Mouse (Mus musculus): Measurements from ENCODE around the gene Haus6. TPM values are rescaled to one million over a fixed set of nuclear protein-coding genes. Genes with fewer than 3 reads are reported as not detected.

Haus6 gene
- total and polyA plus RNA-seq, 3 experiments: 4.6 to 9.3 (median 7.0) TPM

GRCm38 (mm10) chr4:86575283-86575983 is 36.4 kb downstream of the Haus6 start, which contains the start of gene Rraga:
Rraga (plus strand) TSS chr4:86575668.
- DNase-seq: peak; percentile 96

- DNase-seq: no peak
Observed at GRCm38 (mm10) chr4:86574939-86575282, 36.9 kb downstream of the Haus6 start.

- no peak for DNase-seq
Observed at GRCm38 (mm10) chr4:86561061-86561460, 50.8 kb downstream of the Haus6 start.

DNA sequence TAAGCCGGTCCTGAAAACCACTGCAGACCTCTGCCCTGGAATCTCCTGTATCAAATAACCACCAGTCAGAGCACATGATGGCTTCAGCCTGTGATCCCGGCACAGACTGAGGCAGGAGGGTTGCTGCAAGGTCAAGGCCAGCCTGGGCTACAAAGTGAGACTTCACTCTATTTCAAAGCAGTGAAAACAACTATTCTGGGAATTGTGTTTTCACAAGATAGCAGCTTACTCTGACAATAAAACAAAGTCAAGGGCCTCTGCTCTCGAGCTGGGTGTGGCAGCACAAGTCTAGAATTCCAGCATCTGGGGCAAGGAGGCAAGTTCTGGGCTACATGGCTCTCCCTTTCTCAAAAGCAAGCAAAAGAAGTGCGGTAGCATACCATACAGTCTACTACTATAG is 52.8 kb downstream of the Haus6 start:
- DNase-seq: no peak

- DNase-seq: no peak
Observed at GRCm38 (mm10) chr4:86558228-86558627, 53.6 kb downstream of the Haus6 start, which contains the start of gene Saxo1. Saxo1 (minus strand) TSS chr4:86558328.

GRCm38 (mm10) chr4:86557371-86557770 is 54.5 kb downstream of the Haus6 start:
- no peak for DNase-seq

DNA sequence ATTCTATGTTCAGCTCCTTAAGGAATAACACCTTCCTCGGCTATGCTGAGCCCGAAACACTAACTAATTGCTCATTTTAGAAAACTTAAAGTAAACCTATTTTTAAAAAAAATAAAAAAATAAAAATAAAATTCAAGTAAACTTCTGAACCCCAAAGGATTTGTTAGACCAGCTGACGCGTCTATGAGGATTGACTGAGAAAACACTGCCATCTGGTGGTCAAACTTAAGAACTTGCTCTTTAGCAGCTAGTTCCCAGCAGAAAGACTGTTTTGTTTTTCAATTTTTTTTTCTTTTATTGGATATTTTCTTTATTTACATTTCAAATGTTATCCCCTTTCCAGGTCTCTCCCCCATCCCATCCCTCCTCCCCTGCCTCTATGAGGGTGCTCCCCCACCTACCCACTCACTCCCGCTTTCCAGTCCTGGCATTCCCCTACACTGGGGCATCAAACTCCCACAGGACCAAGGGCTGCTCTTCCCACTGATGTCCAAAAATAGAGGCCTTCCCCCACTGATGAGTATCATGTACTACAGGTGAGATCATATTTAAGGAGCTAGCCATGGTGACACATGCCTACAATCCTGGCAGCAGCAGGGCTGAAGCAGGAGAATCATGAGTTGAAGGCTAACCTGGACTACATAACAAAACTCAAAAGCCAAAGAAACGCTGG is 56.7 kb downstream of the Haus6 start:
- DNase-seq: no peak

DNA sequence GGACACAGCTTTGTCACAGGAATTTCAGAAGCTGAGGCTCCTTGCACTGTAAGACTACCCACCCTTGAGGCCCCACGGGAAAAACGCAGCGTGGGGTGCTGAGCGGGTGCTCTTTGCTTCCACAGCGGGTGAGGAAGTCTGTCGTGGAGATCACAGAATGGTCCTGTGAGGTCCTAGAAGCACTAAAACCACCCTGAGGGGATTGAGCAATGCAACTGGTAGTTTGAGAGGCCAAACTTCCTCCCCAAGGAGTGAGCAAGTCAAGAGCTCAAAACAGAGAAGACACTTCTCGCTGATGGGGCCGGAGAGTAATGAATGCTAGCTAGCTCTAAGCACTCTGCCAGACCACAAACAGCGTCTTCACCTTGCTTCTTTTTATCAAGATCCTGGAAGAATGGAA is 63.5 kb downstream of the Haus6 start:
- no peak for DNase-seq

DNA sequence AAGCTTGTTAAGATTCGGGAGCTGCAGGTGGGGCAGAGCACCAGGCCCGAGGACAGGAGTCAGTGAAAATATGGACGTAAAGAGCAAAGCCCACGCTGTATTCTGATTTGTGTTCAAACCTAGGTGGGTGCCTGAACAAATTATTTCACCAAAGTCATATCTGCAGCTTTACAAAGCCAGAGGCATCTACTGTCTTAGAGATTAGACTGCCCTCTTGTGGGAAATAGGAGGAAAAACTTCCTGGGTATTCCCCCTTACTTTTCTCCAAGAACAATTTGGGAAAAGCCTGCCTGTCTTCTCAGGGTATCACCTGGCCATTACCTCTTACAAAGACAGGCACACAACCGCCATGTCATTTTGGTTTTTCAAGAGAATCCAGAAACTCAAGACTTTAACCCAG is 66.2 kb downstream of the Haus6 start:
- no peak for DNase-seq

- DNase-seq: no peak
Observed at GRCm38 (mm10) chr4:86543999-86544398, 67.9 kb downstream of the Haus6 start.

- DNase-seq: no peak
Observed at GRCm38 (mm10) chr4:86541573-86541972, 70.3 kb downstream of the Haus6 start.

DNA sequence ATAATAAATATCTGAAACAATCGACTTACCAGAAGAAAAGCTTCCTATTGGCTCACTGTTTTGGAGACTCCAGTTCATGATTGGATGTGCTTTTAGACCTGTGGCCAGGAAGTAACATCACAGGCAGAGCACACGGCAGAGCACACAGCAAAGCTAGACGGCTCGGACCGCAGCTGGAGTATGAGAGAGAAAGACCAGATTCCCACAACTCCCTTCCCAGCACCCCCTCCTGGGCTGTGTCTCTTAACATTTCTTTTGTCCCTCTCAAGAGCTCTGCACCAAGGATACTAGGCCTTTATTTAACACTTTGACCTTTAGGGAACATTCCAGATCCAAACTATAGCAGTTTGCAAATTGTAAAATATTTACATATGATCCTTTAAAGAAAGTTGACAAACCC is 72.9 kb downstream of the Haus6 start:
- no peak for DNase-seq

DNA sequence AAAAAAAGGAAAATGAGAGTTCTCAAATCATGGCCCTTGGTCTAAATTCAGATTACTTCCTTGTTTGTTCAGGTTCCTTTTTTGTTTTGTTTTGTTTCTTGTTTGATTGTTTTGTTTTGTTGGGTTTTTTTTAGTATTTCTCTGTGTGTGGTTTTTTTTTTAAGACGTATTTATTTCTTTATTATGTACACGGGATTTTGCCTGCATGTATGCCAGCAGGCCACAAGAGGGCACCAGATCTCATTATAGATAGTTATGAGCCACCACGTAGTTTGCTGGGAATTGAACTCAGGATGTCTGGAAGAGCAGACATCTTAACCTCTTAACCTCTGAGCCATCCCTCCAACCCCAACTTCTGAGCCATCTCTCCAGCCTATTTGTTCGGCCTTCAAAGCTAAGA is 73.9 kb downstream of the Haus6 start:
- no peak for DNase-seq

DNA sequence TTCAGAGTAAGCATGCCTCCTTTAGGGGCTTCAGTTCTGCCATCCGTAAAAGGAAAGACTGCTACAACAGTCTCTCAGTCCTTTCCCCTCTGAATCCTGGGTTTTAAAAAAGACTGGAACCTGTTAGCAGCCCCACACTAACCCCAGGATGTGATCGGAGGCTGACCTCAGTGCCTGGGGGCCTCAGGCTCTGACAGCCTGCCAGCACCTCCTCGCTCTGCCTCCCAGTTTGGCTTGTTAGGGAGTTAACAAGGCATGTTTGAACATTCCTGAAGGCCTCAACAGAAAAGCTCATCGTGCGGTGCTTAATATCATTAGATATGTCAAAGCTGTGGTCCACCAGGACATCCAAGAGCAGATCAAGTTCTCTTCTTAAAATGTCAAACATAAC is 77.8 kb downstream of the Haus6 start:
- DNase-seq: no peak

GRCm38 (mm10) chr4:86533406-86534090 is 78.3 kb downstream of the Haus6 start:
- DNase-seq: no peak

GRCm38 (mm10) chr4:86529161-86529560 is 82.7 kb downstream of the Haus6 start:
- no peak for DNase-seq

Other genes starting within 250 kb of the Haus6 start
- gene Saxo1, start 53.7 kb downstream of the Haus6 start, total RNA-seq (2021): not detected
- not detected in 2 replicates for gene Saxo1, start 53.7 kb downstream of the Haus6 start, polyA plus RNA-seq (2012; rRNA removed)
- gene Rraga, start 36.4 kb downstream of the Haus6 start, total RNA-seq (2021): 100 to 1,000 TPM in 1 of 2 experiments, 10 to 100 TPM in 1; 91.5 to 124 TPM
- 72.4 and 74.6 TPM in 2 replicates for gene Rraga, start 36.4 kb downstream of the Haus6 start, polyA plus RNA-seq (2012; rRNA removed)
- gene Plin2, start 58.0 kb upstream of the Haus6 start, total RNA-seq (2021): 100 to 1,000 TPM; 465 to 481 TPM
- 304 TPM in 2 replicates for gene Plin2, start 58.0 kb upstream of the Haus6 start, polyA plus RNA-seq (2012; rRNA removed)
- 10 to 100 TPM; 41.3 to 51.5 TPM for gene Dennd4c, start 136.5 kb upstream of the Haus6 start, total RNA-seq (2021)
- gene Dennd4c, start 136.5 kb upstream of the Haus6 start, polyA plus RNA-seq (2012; rRNA removed): 3.7 and 4.8 TPM in 2 replicates
- gene Rps6, start 245.4 kb upstream of the Haus6 start, total RNA-seq (2021): 1,000 to 10,000 TPM in 1 of 2 experiments, 100 to 1,000 TPM in 1; 898 to 1,005 TPM
- 132 and 140 TPM in 2 replicates for gene Rps6, start 245.4 kb upstream of the Haus6 start, polyA plus RNA-seq (2012; rRNA removed)